8 mouse cellular contexts compared by ENCODE assay signal in the genomic region with DNA sequence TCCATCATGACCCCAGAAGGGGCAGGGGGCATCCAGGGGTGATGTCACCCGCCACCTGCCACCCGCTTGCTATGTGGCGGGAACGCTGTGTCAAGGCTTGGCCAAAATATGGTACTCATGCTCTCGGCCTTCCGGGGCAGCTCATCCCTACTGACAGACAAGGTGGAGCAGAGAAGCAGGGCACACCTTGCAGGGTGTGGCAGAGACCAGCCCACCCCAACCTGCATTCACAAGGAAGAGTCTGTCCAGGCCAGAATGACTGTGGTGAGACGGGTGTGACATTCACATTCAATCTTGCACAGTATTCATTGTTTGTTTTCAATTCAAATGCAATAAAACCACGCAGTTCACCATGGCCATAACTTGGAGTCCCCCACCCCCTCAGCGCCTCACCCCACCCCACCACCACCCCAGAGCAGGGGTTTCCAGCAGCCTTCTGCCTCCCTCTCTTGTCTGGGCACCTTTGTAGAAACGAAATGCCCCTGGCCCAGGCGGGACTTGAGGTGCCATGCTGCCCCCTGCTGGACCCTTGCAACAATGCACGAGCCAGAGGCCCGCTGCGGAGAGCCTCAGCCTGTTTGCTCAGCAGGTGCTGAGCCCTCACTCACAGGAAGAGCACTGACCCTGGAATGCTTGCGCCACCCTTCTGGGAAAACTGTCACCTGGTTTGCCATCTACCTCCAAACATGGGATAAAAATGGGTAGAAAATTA. TPM values are rescaled to one million over a fixed set of nuclear protein-coding genes. Genes with fewer than 3 reads are reported as not detected.
DNase-seq lines count a peak whose midpoint lies in the region; ATAC-seq lines count a peak whose summit lies in the region.

No protein-coding gene starts in this region.

- H3K36me3 ChIP-seq in intestine, embryonic 14.5 days (ENCODE audit: control insufficient read depth, insufficient read depth, low read length): no peaks in the 10 kb centered on the region
- no peaks in the 10 kb centered on the region for H3K36me3 ChIP-seq in midbrain, embryonic 12.5 days

- ATAC-seq in common myeloid progenitor, adult 5-6 weeks (replicated peaks; ENCODE audit: low read depth, poor library complexity, severe bottlenecking): peak; percentile 82
- ATAC-seq in intestine, embryonic 14.5 days (replicated peaks; ENCODE audit: low FRiP score, low TSS enrichment, low read depth): peak; percentile 74
- ATAC-seq in midbrain, embryonic 12.5 days (ENCODE audit: low FRiP score, low read depth): peak; percentile 73

- no peak overlapping the region for H3K4me3 ChIP-seq in intestine, embryonic 14.5 days (ENCODE audit: low read depth, low read length)
- no peak overlapping the region for H3K4me3 ChIP-seq in midbrain, embryonic 12.5 days

- H3K27ac ChIP-seq in intestine, embryonic 14.5 days (ENCODE audit: low read depth): no peak overlapping the region
- no peak overlapping the region for H3K27ac ChIP-seq in midbrain, embryonic 12.5 days (replicated peaks)

- no peak overlapping the region for H3K9ac ChIP-seq in intestine, embryonic 14.5 days (ENCODE audit: low read length)
- H3K9ac ChIP-seq in midbrain, embryonic 12.5 days (replicated peaks): no peak overlapping the region

- intact Hi-C loops in gastrocnemius, postnatal 14 days (cut with DNase I; ENCODE audit: low total_unique reads): loop anchor here (2.0 to 5.0 kb wide), 2 partner anchors 321 to 359 kb away; no protein-coding TSS in a partner anchor
- intact Hi-C loops in left cerebral cortex, postnatal 10 days (cut with DNase I): loop anchor here (1.0 to 10.0 kb wide), 4 partner anchors 131 to 327 kb away; a partner anchor contains a TSS

- H3K4me1 ChIP-seq in intestine, embryonic 14.5 days (replicated peaks; ENCODE audit: control insufficient read depth, insufficient read depth, low read length): 0 out of 2 replicates have a peak, but pooled peaks cover 3% of the 10 kb centered on the region
- 0 out of 2 replicates have a peak, but pooled peaks cover 3% of the 10 kb centered on the region for H3K4me1 ChIP-seq in midbrain, embryonic 12.5 days

- H3K9me3 ChIP-seq in intestine, embryonic 14.5 days (ENCODE audit: control insufficient read depth, low read length): no peaks in the 10 kb centered on the region
- no peaks in the 10 kb centered on the region for H3K9me3 ChIP-seq in midbrain, embryonic 12.5 days

- DNase-seq in adipocyte (ENCODE audit: low spot score): peak; percentile 75
- peak; percentile 80 for DNase-seq in gastrocnemius, postnatal 14 days
- peak; percentile 92 for DNase-seq in intestine, embryonic 14.5 days (ENCODE audit: low spot score)
- peak; percentile 64 to 78 for DNase-seq in left cerebral cortex, postnatal 10 days (ENCODE audit: extremely low spot score in 1 of 2, low spot score in 2 of 2)
- peak; percentile 62 for DNase-seq in skeletal muscle tissue, adult 2 months (ENCODE audit: low read depth, low spot score)
- peak; percentile 61 for DNase-seq in yolk sac, embryonic 10.5 days (ENCODE audit: low spot score)

- H3K4me2 ChIP-seq in intestine, embryonic 14.5 days (ENCODE audit: low read length): no peak overlapping the region
- H3K4me2 ChIP-seq in midbrain, embryonic 12.5 days (replicated peaks): no peak overlapping the region

- no peaks in the 10 kb centered on the region for H3K27me3 ChIP-seq in intestine, embryonic 14.5 days (replicated peaks; ENCODE audit: control insufficient read depth, insufficient read depth, low read length)
- H3K27me3 ChIP-seq in midbrain, embryonic 12.5 days: peaks cover 19% of the 10 kb centered on the region; the same call in 1 of the 2 replicates

- WGBS in intestine, embryonic 14.5 days: 41% methylated on average over 15 of the region's 15 CpGs
- 47% methylated on average over 15 of the region's 15 CpGs for WGBS in midbrain, embryonic 12.5 days

RNA-seq across cellular contexts. Expression of a gene that starts 23.8 kb away (rescaled TPM):
- not detected in 2 replicates for total RNA-seq in common myeloid progenitor, adult 5-6 weeks (2017)
- total RNA-seq in gastrocnemius, postnatal 14 days (2021): not detected
- polyA plus RNA-seq in intestine, embryonic 14.5 days (2014; fragmentation: Nextera tagmentation; extraction: Ambion mirVana): not detected in 2 replicates
- total RNA-seq in left cerebral cortex, postnatal 10 days (2021): not detected
- polyA plus RNA-seq in midbrain, embryonic 12.5 days (2016; fragmentation: Nextera tagmentation; extraction: Ambion mirVana): not detected in 2 replicates

RNA-seq across cellular contexts. Expression of a gene that starts 32.0 kb away (rescaled TPM):
- total RNA-seq in common myeloid progenitor, adult 5-6 weeks (2017): not detected in 2 replicates
- not detected for total RNA-seq in gastrocnemius, postnatal 14 days (2021)
- polyA plus RNA-seq in intestine, embryonic 14.5 days (2014; fragmentation: Nextera tagmentation; extraction: Ambion mirVana): not detected in 2 replicates
- total RNA-seq in left cerebral cortex, postnatal 10 days (2021): not detected
- not detected in 2 replicates for polyA plus RNA-seq in midbrain, embryonic 12.5 days (2016; fragmentation: Nextera tagmentation; extraction: Ambion mirVana)
